ENCODE assay signal across 8 mouse cellular contexts in genomic region chr11:76167079-76167765, GRCm38 (mm10). TPM values are rescaled to one million over a fixed set of nuclear protein-coding genes. Genes with fewer than 3 reads are reported as not detected.
DNase-seq lines count a peak whose midpoint lies in the region; ATAC-seq and TF ChIP-seq lines count a peak whose summit lies in the region.

No protein-coding gene starts in this region.

- WGBS in kidney, postnatal 0 days = 21% methylated on average over 5 of the region's 5 CpGs
- WGBS in lung, embryonic 15.5 days = 12% methylated on average over 5 of the region's 5 CpGs

- no peaks in the 10 kb centered on the region for H3K27me3 ChIP-seq in kidney, postnatal 0 days (ENCODE audit: insufficient read depth, low read length)
- no peaks in the 10 kb centered on the region for H3K27me3 ChIP-seq in lung, embryonic 15.5 days

- peaks cover 7% of the 10 kb centered on the region for H3K4me1 ChIP-seq in embryonic fibroblast, embryonic 13.5 days (ENCODE audit: control insufficient read depth, insufficient read depth, low read length)
- no peaks in the 10 kb centered on the region for H3K4me1 ChIP-seq in kidney, postnatal 0 days (replicated peaks; ENCODE audit: insufficient read depth, low read length)
- H3K4me1 ChIP-seq in lung, embryonic 15.5 days = peaks cover 9% of the 10 kb centered on the region; the same call in 1 of the 2 replicates

- H3K9me3 ChIP-seq in kidney, postnatal 0 days (replicated peaks; ENCODE audit: low read length) = no peaks in the 10 kb centered on the region
- no peaks in the 10 kb centered on the region for H3K9me3 ChIP-seq in lung, embryonic 15.5 days

- peaks cover 10% of the 10 kb centered on the region; the same call in 1 of the 2 replicates for H3K36me3 ChIP-seq in kidney, postnatal 0 days (ENCODE audit: insufficient read depth, low read length)
- peaks cover 8% of the 10 kb centered on the region for H3K36me3 ChIP-seq in lung, embryonic 15.5 days

- peak; percentile 82 for DNase-seq in CD4-positive, CD25-positive, alpha-beta regulatory T cell, adult 2 months (ENCODE audit: low read depth, low spot score)
- peak; percentile 78 for DNase-seq in 416B (ENCODE audit: low read depth)
- DNase-seq in adrenal gland, postnatal 4 days (ENCODE audit: low spot score in 2 of 2) = peak; percentile 21 to 50
- peak; percentile 84 for DNase-seq in kidney, postnatal 0 days (ENCODE audit: low spot score)
- peak; percentile 62 for DNase-seq in spleen, adult 12 weeks (ENCODE audit: low spot score)

- peak overlapping the region; percentile 27 for H3K27ac ChIP-seq in embryonic fibroblast, embryonic 13.5 days (ENCODE audit: insufficient read depth, low read length)
- no peak overlapping the region for H3K27ac ChIP-seq in kidney, postnatal 0 days
- no peak overlapping the region; the same call in 1 of the 2 replicates for H3K27ac ChIP-seq in lung, embryonic 15.5 days

- no peak overlapping the region for H3K4me2 ChIP-seq in kidney, postnatal 0 days (ENCODE audit: low read length)
- H3K4me2 ChIP-seq in lung, embryonic 15.5 days = no peak overlapping the region

- ATAC-seq in CD4-positive, CD25-positive, alpha-beta regulatory T cell, adult 4 months = no peak
- no peak for ATAC-seq in kidney, postnatal 0 days (replicated peaks; ENCODE audit: low FRiP score, low read depth)
- peak; percentile 57; the same call in 1 of the 2 replicates for ATAC-seq in lung, embryonic 15.5 days (ENCODE audit: borderline replicate concordance, extremely low read depth, low FRiP score, low TSS enrichment)

- H3K9ac ChIP-seq in kidney, postnatal 0 days (ENCODE audit: low read depth, low read length) = no peak overlapping the region
- no peak overlapping the region for H3K9ac ChIP-seq in lung, embryonic 15.5 days

- no peak for TF ChIP-seq CTCF in embryonic fibroblast, embryonic 13.5 days (IDR thresholded peaks at IDR 0.05; ENCODE audit: borderline replicate concordance, insufficient read depth, low read length)
- TF ChIP-seq CTCF in kidney, postnatal 0 days (IDR thresholded peaks at IDR 0.05; ENCODE audit: low read depth) = peak; percentile 92

- TF ChIP-seq POLR2A in embryonic fibroblast, embryonic 13.5 days (IDR thresholded peaks at IDR 0.05; ENCODE audit: low read depth, low read length) = no peak

- no peak overlapping the region for H3K4me3 ChIP-seq in embryonic fibroblast, embryonic 13.5 days (ENCODE audit: insufficient read depth, low read length)
- H3K4me3 ChIP-seq in kidney, postnatal 0 days (replicated peaks; ENCODE audit: low read depth, low read length) = no peak overlapping the region
- H3K4me3 ChIP-seq in lung, embryonic 15.5 days = no peak overlapping the region

RNA-seq across cellular contexts. Expression of gene Vps53, which starts 12.2 kb away (rescaled TPM):
- 10 to 100 TPM; 51.6 to 60.3 TPM for polyA plus RNA-seq in CD4-positive, CD25-positive, alpha-beta regulatory T cell, adult 4 months (2017; shearing (Covaris generic))
- total RNA-seq in adrenal gland, postnatal 4 days (2021) = 10 to 100 TPM; 42.2 to 49.3 TPM
- 40.1 and 40.9 TPM in 2 replicates for polyA plus RNA-seq in embryonic fibroblast, embryonic 13.5 days (2011; ENCODE audit: insufficient read length, low read depth, missing spikeins)
- 39.0 and 44.9 TPM in 2 replicates for polyA plus RNA-seq in kidney, postnatal 0 days (2015; fragmentation: Nextera tagmentation; extraction: Ambion mirVana)
- polyA plus RNA-seq in lung, embryonic 15.5 days (2015; fragmentation: Nextera tagmentation; extraction: Ambion mirVana) = 36.0 and 36.9 TPM in 2 replicates

RNA-seq across cellular contexts. Expression of gene Fam57a, which starts 12.2 kb away (rescaled TPM):
- 1 to 10 TPM; 3.7 to 4.2 TPM for polyA plus RNA-seq in CD4-positive, CD25-positive, alpha-beta regulatory T cell, adult 4 months (2017; shearing (Covaris generic))
- 10 to 100 TPM in 1 of 2 experiments, 1 to 10 TPM in 1; 9.8 to 10.5 TPM for total RNA-seq in adrenal gland, postnatal 4 days (2021)
- polyA plus RNA-seq in embryonic fibroblast, embryonic 13.5 days (2011; ENCODE audit: insufficient read length, low read depth, missing spikeins) = 17.5 and 20.8 TPM in 2 replicates
- polyA plus RNA-seq in kidney, postnatal 0 days (2015; fragmentation: Nextera tagmentation; extraction: Ambion mirVana) = 14.5 and 15.2 TPM in 2 replicates
- 32.2 and 34.4 TPM in 2 replicates for polyA plus RNA-seq in lung, embryonic 15.5 days (2015; fragmentation: Nextera tagmentation; extraction: Ambion mirVana)

RNA-seq across cellular contexts. Expression of gene Dbil5, which starts 50.2 kb away (rescaled TPM):
- polyA plus RNA-seq in CD4-positive, CD25-positive, alpha-beta regulatory T cell, adult 4 months (2017; shearing (Covaris generic)) = under 1 TPM in 1 of 2 experiments, not detected in 1; 0.58 TPM
- total RNA-seq in adrenal gland, postnatal 4 days (2021) = under 1 TPM in 1 of 2 experiments, not detected in 1; 0.59 TPM
- polyA plus RNA-seq in embryonic fibroblast, embryonic 13.5 days (2011; ENCODE audit: insufficient read length, low read depth, missing spikeins) = not detected in 2 replicates
- polyA plus RNA-seq in kidney, postnatal 0 days (2015; fragmentation: Nextera tagmentation; extraction: Ambion mirVana) = 0.93 and 1.4 TPM in 2 replicates
- 0.50 and 1.5 TPM in 2 replicates for polyA plus RNA-seq in lung, embryonic 15.5 days (2015; fragmentation: Nextera tagmentation; extraction: Ambion mirVana)

RNA-seq across cellular contexts. Expression of gene Gemin4, which starts 50.2 kb away (rescaled TPM):
- 10 to 100 TPM; 10.2 to 19.1 TPM for polyA plus RNA-seq in CD4-positive, CD25-positive, alpha-beta regulatory T cell, adult 4 months (2017; shearing (Covaris generic))
- total RNA-seq in adrenal gland, postnatal 4 days (2021) = 10 to 100 TPM in 1 of 2 experiments, 1 to 10 TPM in 1; 9.6 to 10.3 TPM
- polyA plus RNA-seq in embryonic fibroblast, embryonic 13.5 days (2011; ENCODE audit: insufficient read length, low read depth, missing spikeins) = 11.3 and 14.7 TPM in 2 replicates
- polyA plus RNA-seq in kidney, postnatal 0 days (2015; fragmentation: Nextera tagmentation; extraction: Ambion mirVana) = 17.4 and 20.4 TPM in 2 replicates
- 28.3 and 37.0 TPM in 2 replicates for polyA plus RNA-seq in lung, embryonic 15.5 days (2015; fragmentation: Nextera tagmentation; extraction: Ambion mirVana)
